Mouse (Mus musculus) hindbrain, embryonic 12.5 days (tissue): ENCODE measurements around the gene Rwdd1. TPM values are rescaled to one million over a fixed set of nuclear protein-coding genes. Genes with fewer than 3 reads are reported as not detected.
A peak's percentile ranks its signal among the peaks of the same experiment; 100 is the strongest.

ENCODE experiments used
- ATAC-seq: fragments of 200-750 bp; cut with Nextera tagmentation; 2 replicates; pipeline ENCODE4 v1.8.0; 2017; ENCODE audit warnings: moderate TSS enrichment; ENCODE audit not compliant: low FRiP score
- H3K27ac ChIP-seq: fragments of 300-500 bp; sonication (generic); 2 replicates; pipeline ENCODE4 v1.5.1; 2016; ENCODE audit warnings: mild to moderate bottlenecking
- H3K27me3 ChIP-seq: fragments of 300-500 bp; sonication (generic); 2 replicates; pipeline ENCODE4 v1.6.1; 2016; ENCODE audit warnings: mild to moderate bottlenecking
- H3K36me3 ChIP-seq: fragments of 300-500 bp; sonication (generic); 2 replicates; pipeline ENCODE4 v1.6.1; 2016; ENCODE audit warnings: mild to moderate bottlenecking
- H3K4me1 ChIP-seq: fragments of 300-500 bp; sonication (generic); 2 replicates; pipeline ENCODE4 v1.6.1; 2016
- H3K4me2 ChIP-seq: fragments of 300-500 bp; sonication (generic); replicated peaks from 2 replicates; pipeline ENCODE4 v1.6.1; 2016; ENCODE audit warnings: mild to moderate bottlenecking
- H3K4me3 ChIP-seq: fragments of 300-500 bp; sonication (generic); 2 replicates; pipeline ENCODE4 v1.5.1; 2016; ENCODE audit warnings: mild to moderate bottlenecking
- H3K9ac ChIP-seq: fragments of 300-500 bp; sonication (generic); 2 replicates; pipeline ENCODE4 v1.6.1; 2016; ENCODE audit warnings: mild to moderate bottlenecking, moderate library complexity
- H3K9me3 ChIP-seq: fragments of 300-500 bp; sonication (generic); replicated peaks from 2 replicates; pipeline ENCODE4 v1.6.1; 2016; ENCODE audit warnings: mild to moderate bottlenecking
- WGBS: fragments of 180-500 bp; shearing (Covaris S2); methylation state at CpG from one replicate; pipeline ENCODE4 v1.1.7; 2016; 5-methylcytosine and 5-hydroxymethylcytosine counted together
- polyA plus RNA-seq: library from polyadenylated mRNA; unstranded; fragments of >200 nt; fragmentation: Nextera tagmentation; extraction: Ambion mirVana; gene quantifications from 2 replicates; pipeline ENCODE4 v1.2.1, GENCODE M21; 2016

Gene Rwdd1
- 136 and 153 TPM in 2 replicates for polyA plus RNA-seq

GRCm38 (mm10) chr10:34019302-34020075, at the start of gene Rwdd1:
TSS of gene Rwdd1 (minus strand) at chr10:34019624.
- Histone ChIP-seq H3K9ac (peak within 1 kb of the TSS; percentile 95), H3K36me3 (no peaks in the 10 kb centered on the region), H3K4me1 (peaks cover 17% of the 10 kb centered on the region), H3K4me3 (peak within 1 kb of the TSS; percentile 90), H3K27ac (peak within 1 kb of the TSS; percentile 95), H3K4me2 (peak within 1 kb of the TSS; percentile 85), H3K27me3 (no peaks in the 10 kb centered on the region), H3K9me3 (no peaks in the 10 kb centered on the region)
- WGBS, result under 1% methylated on average over 77 of the region's 82 CpGs
- ATAC-seq, result peak; percentile 100

- Histone ChIP-seq H3K9ac (no peak overlapping the region), H3K4me3 (no peak overlapping the region), H3K27me3 (no peaks in the 10 kb centered on the region), H3K4me1 (no peaks in the 10 kb centered on the region), H3K27ac (no peak overlapping the region), H3K4me2 (no peak overlapping the region), H3K36me3 (no peaks in the 10 kb centered on the region), H3K9me3 (no peaks in the 10 kb centered on the region)
- WGBS, result 51% methylated on average over 3 of the region's 3 CpGs
- no peak for ATAC-seq
Observed at GRCm38 (mm10) chr10:34066591-34066990, 47.2 kb upstream of the Rwdd1 start.

- Histone ChIP-seq H3K27me3 (no peaks in the 10 kb centered on the region), H3K27ac (no peak overlapping the region), H3K4me2 (no peak overlapping the region), H3K9ac (no peak overlapping the region), H3K4me3 (no peak overlapping the region), H3K4me1 (no peaks in the 10 kb centered on the region), H3K36me3 (no peaks in the 10 kb centered on the region), H3K9me3 (no peaks in the 10 kb centered on the region)
- WGBS, result 93% methylated on average over 2 of the region's 2 CpGs
- no peak for ATAC-seq
Observed at GRCm38 (mm10) chr10:34053987-34054386, 34.6 kb upstream of the Rwdd1 start.

GRCm38 (mm10) chr10:34044210-34044609, 24.8 kb upstream of the Rwdd1 start, which contains the start of gene Calhm4:
TSS of gene Calhm4 (minus strand) at chr10:34044310.
- Histone ChIP-seq H3K4me3 (no peak within 1 kb of the TSS), H3K27me3 (no peaks in the 10 kb centered on the region), H3K4me2 (no peak within 1 kb of the TSS), H3K9ac (no peak within 1 kb of the TSS), H3K4me1 (no peaks in the 10 kb centered on the region), H3K36me3 (no peaks in the 10 kb centered on the region), H3K9me3 (no peaks in the 10 kb centered on the region), H3K27ac (no peak within 1 kb of the TSS)
- WGBS, result 86% methylated on average over 5 of the region's 5 CpGs
- ATAC-seq, result no peak

- H3K4me2 ChIP-seq, result no peak within 1 kb of the TSS
- no peak within 1 kb of the TSS for H3K27ac ChIP-seq
- H3K4me3 ChIP-seq, result no peak within 1 kb of the TSS
- H3K36me3 ChIP-seq, result no peaks in the 10 kb centered on the region
- H3K27me3 ChIP-seq, result no peaks in the 10 kb centered on the region
- no peak within 1 kb of the TSS for H3K9ac ChIP-seq
- no peak for ATAC-seq
- 81% methylated on average over 3 of the region's 3 CpGs for whole genome bisulfite sequencing
- no peaks in the 10 kb centered on the region for H3K9me3 ChIP-seq
- H3K4me1 ChIP-seq, result peaks cover 4% of the 10 kb centered on the region; the same call in 1 of the 2 replicates
Observed at GRCm38 (mm10) chr10:34037401-34037800, 18.0 kb upstream of the Rwdd1 start, which contains the start of gene Trappc3l. TSS of gene Trappc3l (plus strand) at chr10:34037597.

- 18% methylated on average over 5 of the region's 5 CpGs for WGBS
- Histone ChIP-seq H3K9me3 (no peaks in the 10 kb centered on the region), H3K27ac (no peak overlapping the region), H3K4me1 (peaks cover 4% of the 10 kb centered on the region; the same call in 1 of the 2 replicates), H3K36me3 (no peaks in the 10 kb centered on the region), H3K9ac (no peak overlapping the region), H3K4me3 (no peak overlapping the region), H3K4me2 (no peak overlapping the region), H3K27me3 (no peaks in the 10 kb centered on the region)
- peak; percentile 60; the same call in 1 of the 2 replicates for ATAC-seq
Observed at GRCm38 (mm10) chr10:34036587-34036986, 17.2 kb upstream of the Rwdd1 start.

- Histone ChIP-seq H3K27me3 (no peaks in the 10 kb centered on the region), H3K9me3 (no peaks in the 10 kb centered on the region), H3K27ac (no peak overlapping the region), H3K36me3 (no peaks in the 10 kb centered on the region), H3K4me2 (peak overlapping the region; percentile 42), H3K4me3 (no peak overlapping the region), H3K4me1 (peaks cover 4% of the 10 kb centered on the region; the same call in 1 of the 2 replicates), H3K9ac (peak overlapping the region; percentile 41; the same call in 1 of the 2 replicates)
- ATAC-seq, result peak; percentile 91
- WGBS, result 21% methylated on average over 22 of the region's 22 CpGs
Observed at GRCm38 (mm10) chr10:34033630-34034305, 14.3 kb upstream of the Rwdd1 start.

- H3K9me3 ChIP-seq, result no peaks in the 10 kb centered on the region
- H3K9ac ChIP-seq, result no peak overlapping the region
- H3K27me3 ChIP-seq, result no peaks in the 10 kb centered on the region
- H3K27ac ChIP-seq, result no peak overlapping the region
- peaks cover 4% of the 10 kb centered on the region; the same call in 1 of the 2 replicates for H3K4me1 ChIP-seq
- H3K36me3 ChIP-seq, result no peaks in the 10 kb centered on the region
- no peak for ATAC-seq
- whole genome bisulfite sequencing, result 82% methylated on average over 5 of the region's 5 CpGs
- no peak overlapping the region for H3K4me3 ChIP-seq
- no peak overlapping the region for H3K4me2 ChIP-seq
Observed at GRCm38 (mm10) chr10:34030322-34030721, 10.9 kb upstream of the Rwdd1 start.

GRCm38 (mm10) chr10:34018746-34019301, 600 bp downstream of the Rwdd1 start:
- H3K9me3 ChIP-seq, result no peaks in the 10 kb centered on the region
- H3K36me3 ChIP-seq, result no peaks in the 10 kb centered on the region
- WGBS, result under 1% methylated on average over 21 of the region's 21 CpGs
- H3K4me3 ChIP-seq, result peak overlapping the region; percentile 90
- H3K27me3 ChIP-seq, result no peaks in the 10 kb centered on the region
- ATAC-seq, result no peak
- H3K4me1 ChIP-seq, result peaks cover 17% of the 10 kb centered on the region
- peak overlapping the region; percentile 95 for H3K27ac ChIP-seq
- H3K4me2 ChIP-seq, result peak overlapping the region; percentile 85
- peak overlapping the region; percentile 95 for H3K9ac ChIP-seq

GRCm38 (mm10) chr10:34013241-34013640, 6.2 kb downstream of the Rwdd1 start:
- Histone ChIP-seq H3K27me3 (no peaks in the 10 kb centered on the region), H3K9ac (no peak overlapping the region), H3K36me3 (peaks cover 14% of the 10 kb centered on the region; the same call in 1 of the 2 replicates), H3K9me3 (no peaks in the 10 kb centered on the region), H3K4me3 (no peak overlapping the region), H3K4me2 (no peak overlapping the region), H3K27ac (no peak overlapping the region), H3K4me1 (peaks cover 11% of the 10 kb centered on the region)
- WGBS, result 72% methylated on average over 2 of the region's 2 CpGs
- no peak for ATAC-seq

- H3K27me3 ChIP-seq, result no peaks in the 10 kb centered on the region
- H3K9me3 ChIP-seq, result no peaks in the 10 kb centered on the region
- peaks cover 20% of the 10 kb centered on the region for H3K36me3 ChIP-seq
- H3K27ac ChIP-seq, result no peak overlapping the region
- no peak overlapping the region for H3K9ac ChIP-seq
- 0 out of 2 replicates have a peak, but pooled peaks cover 6% of the 10 kb centered on the region for H3K4me1 ChIP-seq
- no peak overlapping the region for H3K4me2 ChIP-seq
- no peak overlapping the region for H3K4me3 ChIP-seq
- no peak for ATAC-seq
- 99% methylated on average over 4 of the region's 4 CpGs for WGBS
Observed at GRCm38 (mm10) chr10:34012581-34012980, 6.8 kb downstream of the Rwdd1 start.

GRCm38 (mm10) chr10:33998397-33998796, 21.0 kb downstream of the Rwdd1 start:
- Histone ChIP-seq H3K4me1 (no peaks in the 10 kb centered on the region), H3K9me3 (no peaks in the 10 kb centered on the region), H3K27me3 (no peaks in the 10 kb centered on the region), H3K36me3 (peaks cover 77% of the 10 kb centered on the region), H3K27ac (no peak overlapping the region), H3K9ac (no peak overlapping the region), H3K4me2 (no peak overlapping the region), H3K4me3 (no peak overlapping the region)
- no peak for ATAC-seq
